Mouse (Mus musculus) telencephalon, adult 2 months (tissue): ENCODE results near the gene Phf7.
A peak's percentile ranks its signal among the peaks of the same experiment; 100 is the strongest.

ENCODE experiments used
- DNase-seq: peaks from one replicate; pipeline ENCODE4 v3.0.0-alpha.2; 2011; ENCODE audit warnings: low read depth, low spot score

The Phf7 gene

DNA sequence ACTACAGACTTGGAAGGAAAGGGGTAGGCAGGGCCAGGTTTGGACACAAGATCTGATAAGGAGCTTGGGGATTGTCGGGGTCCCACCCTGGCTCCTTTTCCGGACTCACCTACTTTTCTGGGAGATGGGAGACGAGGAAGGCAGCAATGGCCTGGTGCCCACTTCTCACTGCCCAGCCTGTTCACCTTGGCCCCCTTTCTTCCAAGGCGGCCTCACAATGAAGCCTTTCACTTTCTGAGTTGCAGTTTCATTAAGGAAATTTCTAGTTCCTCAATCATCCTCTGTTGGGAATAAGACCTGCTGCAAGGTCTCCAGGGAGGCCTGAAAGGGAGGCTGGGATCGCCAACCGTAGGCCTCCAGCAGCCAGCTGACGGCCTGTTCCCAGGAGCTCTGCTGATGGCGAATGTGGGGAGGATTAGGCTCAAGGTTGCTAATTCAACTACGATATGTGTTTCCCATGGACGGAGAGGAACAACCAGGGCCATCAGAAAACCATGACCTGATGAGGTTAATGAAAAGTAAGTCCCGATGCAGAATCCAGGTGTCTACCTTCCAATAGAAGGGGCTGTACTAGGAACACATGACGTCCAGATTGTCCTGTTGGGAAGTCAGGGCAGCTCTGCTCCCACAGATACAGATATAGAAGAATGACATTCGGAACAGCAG is 18.6 kb downstream of the Phf7 start:
- no peak for DNase-seq

DNA sequence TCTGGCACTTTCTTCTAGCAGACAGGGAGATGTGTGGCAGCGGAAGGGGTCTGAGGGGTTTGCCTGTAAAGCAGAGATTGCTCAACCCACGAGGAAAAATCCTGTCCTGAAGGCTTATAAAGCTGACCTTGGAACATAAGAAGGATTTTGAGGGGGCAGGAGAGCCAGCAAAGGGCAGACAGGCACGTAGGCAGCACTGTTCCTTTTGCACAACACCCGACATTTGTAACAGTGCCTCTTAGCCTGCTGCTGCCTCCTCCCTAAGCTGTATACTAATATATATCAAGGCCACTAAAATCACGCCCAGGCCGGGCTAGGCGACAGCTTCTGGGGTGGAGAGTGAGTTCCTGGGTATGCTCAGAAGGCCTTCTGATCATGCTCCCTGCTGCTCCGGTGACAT is 20.7 kb downstream of the Phf7 start:
- DNase-seq: no peak

DNA sequence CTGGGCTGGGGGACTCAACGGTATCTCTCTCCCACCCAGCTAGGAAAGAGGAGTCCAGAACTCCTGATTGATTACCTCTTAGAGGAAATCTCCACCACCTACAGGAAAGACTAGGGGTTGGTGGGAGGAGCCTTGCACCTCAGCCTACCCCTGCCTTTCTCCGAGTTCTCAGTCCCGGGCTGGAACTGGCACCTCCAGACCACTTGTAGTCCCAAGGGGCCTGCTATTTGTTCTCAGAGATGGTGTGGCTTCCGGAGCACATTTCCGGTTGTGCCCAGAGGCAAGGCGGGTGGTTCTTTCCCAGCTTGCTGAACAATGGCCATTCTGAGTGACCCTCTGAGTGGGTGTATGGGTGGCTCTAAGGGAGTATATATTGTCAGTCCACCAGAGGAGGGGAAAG is 22.9 kb downstream of the Phf7 start:
- DNase-seq: no peak

DNA sequence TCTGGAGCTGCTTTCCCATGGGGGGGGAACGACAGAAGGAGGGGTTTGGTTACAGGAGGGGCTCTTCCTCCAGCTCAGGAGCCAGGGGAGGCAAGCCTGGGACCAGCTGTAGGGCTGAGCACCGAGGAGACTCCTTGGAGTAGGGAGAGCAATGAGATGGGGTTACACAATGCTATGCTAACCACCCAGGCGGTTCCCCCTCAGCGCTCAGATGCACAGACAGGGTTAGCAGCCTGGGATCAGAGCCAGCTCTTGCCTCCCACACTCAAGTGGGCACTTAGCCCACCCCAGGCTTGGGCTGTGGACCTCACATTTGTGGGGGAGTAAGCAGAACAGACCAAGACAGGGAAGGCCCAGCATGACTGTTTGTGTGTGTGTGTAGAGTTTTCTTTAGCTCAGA is 24.1 kb downstream of the Phf7 start:
- no peak for DNase-seq

DNA sequence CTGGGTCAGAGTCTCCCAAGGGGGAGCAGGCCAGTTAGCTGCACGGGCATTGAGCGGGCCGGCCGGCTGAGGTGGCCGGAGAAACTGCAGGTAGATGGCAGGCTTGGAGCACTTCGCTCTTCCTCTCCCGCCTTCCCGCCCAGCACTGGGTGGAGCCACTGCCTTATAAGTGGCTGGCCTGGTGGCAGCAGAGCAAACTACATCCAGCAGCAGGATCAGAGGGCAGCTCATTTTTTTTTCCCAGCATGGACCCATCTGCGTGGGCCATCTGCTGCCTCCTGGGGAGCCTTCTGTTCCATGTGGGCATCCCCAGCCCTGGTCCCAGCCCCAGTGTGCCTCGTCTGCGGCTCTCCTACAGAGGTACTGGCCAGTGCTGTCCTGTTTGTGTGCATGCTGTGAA is 33.5 kb downstream of the Phf7 start, which contains the start of gene Sema3g:
TSS of gene Sema3g (plus strand) at position 195 of the 400 bp plus-strand sequence.
- DNase-seq: no peak

DNA sequence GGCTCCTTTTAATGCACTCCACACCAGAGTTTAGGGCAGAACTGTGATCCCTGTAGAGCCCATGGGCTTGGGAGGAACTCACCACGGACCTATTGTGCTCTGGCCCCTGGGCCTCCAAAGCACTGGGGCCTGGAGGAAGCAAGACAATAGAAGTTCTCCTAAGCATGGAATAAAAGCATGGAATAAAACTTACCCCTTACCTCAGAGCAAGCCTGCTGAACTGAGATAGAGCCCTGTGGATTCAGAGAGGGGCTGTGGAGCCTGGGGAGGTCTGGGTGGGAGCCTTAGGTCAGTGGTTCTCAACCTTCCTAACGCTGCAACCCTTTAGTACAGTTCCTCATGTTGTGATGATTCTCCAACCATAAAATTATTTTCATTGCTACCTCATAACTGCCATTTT is 34.3 kb downstream of the Phf7 start, which contains the start of gene Nisch:
TSS of gene Nisch (minus strand) at position 101 of the 400 bp plus-strand sequence.
- DNase-seq: no peak

DNA sequence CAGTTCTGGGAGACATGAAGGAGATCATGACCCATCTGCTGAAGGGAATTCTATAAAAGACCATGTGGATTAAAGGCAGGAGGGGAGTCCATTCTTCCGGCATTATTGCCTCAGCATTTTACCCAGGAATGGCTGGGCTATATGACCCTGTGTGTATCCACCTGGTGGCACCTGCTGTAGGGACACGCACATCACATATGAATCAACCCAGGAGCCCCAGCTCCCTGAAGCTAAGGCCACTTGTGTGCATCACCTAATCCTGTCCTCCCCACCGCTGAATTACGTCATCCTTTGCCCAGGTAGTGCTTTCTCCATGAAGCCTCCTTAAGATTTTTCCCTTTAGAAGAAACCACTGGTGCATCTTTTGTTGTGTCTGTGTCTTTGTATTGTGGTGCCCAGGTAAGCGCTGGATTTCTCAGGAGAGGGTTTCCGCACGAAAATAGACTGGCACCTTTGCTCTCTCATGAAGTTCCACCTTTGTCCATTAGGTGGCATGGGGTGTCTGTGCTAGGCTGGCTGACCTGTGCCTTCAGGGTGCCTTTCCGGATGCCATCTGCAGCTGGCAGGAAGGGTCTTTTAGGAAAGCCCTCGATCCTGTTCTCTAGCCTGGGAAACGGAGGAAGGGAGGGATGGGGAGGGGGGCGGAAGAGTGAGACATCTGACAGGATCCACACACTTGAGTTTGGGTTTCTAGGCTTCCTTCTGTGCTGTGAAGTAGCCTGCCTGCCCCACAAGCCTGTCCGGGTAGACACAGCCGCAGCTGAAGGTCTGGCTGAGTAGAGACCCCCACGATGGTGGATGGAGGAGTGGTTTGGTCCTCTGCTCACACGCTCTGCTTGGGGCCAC is 35.7 kb downstream of the Phf7 start:
- no peak for DNase-seq

DNA sequence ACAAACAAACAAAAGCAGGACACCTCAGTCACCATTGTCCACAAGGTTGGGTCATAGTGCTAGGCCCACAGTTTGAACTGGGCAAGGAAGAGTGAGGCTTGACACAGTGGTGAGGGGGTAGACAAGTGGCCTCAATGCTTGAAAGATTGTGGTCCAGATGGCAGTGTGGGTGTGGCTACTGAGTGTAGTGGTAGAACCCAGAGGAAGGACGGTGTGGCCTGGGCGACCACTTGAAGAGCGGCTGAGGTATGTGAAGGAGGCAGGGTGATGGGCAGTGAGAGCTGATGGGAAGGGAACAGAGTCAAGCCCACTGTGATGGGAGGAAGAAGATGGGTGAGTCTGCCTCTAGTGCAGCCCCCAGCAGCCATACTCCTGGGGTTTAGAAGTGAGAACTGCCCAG is 36.4 kb downstream of the Phf7 start:
- no peak for DNase-seq

DNA sequence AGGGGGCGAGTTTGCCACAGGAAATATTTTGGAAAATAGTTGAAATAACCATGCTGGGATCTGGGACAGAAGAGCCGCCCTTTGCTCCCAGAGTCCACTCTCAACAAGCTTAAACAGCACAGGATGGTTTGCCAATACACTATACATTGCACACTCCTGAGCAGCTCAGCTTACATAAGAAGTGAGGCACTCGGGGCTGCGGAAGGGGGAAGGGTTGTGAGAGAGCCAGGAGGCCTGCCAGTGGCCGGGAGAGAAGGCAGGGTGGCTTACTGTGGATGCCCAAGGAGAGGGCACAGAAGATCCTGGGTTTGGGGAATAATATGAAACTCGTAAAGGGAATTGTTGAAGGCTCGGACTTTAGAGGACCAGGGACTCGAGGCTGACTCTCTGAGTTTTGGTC is 37.2 kb downstream of the Phf7 start:
- no peak for DNase-seq

DNA sequence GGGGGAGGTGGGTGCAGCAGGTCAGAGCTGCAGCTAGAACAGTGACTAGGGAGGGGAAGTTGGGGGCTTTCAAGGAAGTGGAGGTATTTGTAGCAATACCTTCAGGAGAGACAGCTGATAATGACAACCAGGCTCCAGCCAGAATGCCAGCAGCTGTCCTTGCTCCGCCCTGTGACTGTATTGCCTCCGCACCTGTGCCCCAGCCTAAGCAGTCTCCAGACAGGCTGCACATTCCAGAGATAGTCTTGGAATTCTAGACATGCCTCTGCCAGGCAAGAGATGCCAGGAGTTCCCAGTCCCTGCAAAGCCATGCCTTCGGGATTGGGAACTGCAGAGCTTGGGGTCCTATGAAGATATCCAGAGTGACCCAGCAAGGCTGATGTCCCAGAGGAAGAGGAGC is 38.6 kb downstream of the Phf7 start:
- DNase-seq: no peak

DNA sequence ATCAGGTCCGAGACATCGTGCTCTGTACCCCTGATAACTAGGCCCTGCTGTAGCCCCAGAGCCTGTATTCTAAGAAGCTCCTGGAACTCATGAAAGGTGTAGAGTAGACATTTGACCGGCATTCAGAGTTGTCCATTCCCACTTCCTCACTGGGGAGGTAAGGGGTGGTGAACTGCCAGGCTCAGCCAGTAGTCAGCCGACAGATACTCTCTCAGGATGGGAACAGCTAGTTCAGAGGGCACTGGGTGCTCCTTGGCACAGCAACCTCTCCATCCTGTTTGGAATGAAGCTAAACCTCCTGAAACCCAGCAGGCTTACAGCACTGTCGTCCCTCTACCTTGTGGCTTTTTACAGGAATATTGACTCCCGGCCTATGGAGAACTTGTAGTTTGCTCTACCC is 39.3 kb downstream of the Phf7 start:
- no peak for DNase-seq

DNA sequence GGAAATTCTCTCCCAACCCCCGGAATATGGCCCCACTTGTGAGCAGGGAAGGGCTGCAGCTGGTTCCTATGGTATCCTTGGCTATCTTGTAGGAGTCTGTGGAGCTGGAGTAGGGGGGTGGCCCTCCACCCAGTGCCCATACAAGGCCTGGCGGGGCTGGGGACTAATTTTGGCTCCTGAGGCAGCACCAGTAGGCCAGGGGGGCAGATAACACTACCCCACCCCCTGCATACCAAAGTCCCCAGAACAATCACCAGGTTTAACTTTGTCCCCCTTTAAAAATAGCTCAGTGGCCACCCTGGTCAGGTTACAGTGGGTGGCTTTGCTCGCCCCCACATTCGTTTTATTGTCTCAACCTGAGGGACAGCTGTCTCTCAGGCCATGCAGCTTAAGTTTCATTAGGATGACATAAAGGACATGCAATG is 42.0 kb downstream of the Phf7 start:
- DNase-seq: no peak

DNA sequence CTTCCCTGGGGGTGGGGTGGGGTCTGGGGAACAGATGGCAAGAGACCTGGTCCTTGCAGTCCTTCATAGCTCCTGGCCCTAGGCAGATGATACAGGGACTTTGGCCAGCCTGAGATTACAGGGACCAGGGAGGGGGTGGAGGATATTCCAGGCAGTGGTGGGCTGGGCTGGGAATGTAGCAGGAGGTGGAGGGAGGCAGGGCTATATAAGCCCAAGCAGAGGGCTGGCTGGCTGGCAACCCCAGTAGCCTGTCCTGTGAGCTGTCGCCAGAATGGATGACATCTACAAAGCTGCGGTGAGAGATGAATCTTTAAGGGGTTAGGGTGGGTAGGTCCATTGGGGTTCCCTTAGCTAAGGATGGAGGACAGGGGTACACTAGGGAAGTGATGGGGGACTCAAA is 43.0 kb downstream of the Phf7 start, which contains the start of gene Tnnc1:
TSS of gene Tnnc1 (plus strand) at position 229 of the 400 bp plus-strand sequence.
- no peak for DNase-seq

DNA sequence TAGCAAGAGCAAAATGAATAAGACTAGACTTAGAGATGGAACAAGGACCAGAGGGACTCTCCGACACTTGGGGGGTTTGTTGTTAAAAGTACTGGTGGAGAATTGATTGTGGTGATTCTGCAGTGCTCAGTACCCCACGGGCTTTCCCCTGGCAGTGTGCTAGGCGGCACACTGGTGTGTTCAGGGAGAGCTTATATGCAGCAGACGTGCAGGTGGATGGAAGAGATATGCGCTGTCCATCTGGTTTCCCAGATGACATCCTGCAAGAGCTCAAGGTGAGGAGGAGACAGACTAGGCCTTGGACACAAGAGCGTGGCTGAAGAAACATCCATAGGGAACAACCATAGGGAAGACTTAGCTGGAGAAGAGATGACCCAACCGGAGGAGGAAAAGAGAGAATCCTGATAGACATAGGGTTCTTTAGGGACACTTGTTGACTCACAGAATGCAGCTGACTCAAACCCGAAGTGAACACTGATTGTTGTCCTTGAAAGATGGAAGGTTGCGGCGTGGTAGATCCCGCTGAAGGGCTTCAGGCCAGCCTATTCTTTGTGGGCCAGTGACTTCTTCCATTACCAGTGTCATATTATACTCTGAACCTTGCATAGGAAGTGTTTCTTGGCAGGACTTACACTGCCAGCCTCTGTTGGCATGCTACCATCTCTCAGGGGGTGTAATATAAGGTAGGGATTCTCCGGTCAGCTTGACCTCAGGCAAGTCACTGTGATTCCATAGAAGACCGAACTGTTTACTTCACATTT is 43.9 kb downstream of the Phf7 start:
- DNase-seq: no peak

DNA sequence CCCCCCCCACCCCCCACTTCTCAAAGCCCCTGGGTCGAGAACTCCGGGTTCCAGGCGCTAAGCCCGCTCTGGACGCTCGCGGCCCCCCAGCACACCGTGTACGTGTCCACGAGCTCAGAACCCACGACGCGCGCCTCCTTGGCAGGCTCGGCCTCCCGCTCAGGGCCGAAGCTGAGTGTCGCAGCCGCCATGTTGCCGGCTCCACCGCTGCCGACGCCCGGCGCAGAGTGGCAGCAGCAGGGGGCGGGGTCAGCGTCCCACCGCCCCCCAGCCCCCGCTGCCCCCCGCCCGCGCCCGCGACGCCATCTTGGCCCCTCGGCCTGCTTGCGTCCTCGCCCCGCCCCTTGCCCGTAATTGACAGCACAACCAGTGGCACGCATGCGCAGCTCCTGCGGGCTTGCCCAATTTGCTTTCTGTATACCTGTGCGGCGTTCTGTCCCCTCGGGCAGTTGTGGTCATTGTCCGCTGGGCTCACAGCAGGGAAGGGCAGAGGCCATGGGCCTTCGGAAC is 44.6 kb downstream of the Phf7 start:
- DNase-seq: peak; percentile 83

DNA sequence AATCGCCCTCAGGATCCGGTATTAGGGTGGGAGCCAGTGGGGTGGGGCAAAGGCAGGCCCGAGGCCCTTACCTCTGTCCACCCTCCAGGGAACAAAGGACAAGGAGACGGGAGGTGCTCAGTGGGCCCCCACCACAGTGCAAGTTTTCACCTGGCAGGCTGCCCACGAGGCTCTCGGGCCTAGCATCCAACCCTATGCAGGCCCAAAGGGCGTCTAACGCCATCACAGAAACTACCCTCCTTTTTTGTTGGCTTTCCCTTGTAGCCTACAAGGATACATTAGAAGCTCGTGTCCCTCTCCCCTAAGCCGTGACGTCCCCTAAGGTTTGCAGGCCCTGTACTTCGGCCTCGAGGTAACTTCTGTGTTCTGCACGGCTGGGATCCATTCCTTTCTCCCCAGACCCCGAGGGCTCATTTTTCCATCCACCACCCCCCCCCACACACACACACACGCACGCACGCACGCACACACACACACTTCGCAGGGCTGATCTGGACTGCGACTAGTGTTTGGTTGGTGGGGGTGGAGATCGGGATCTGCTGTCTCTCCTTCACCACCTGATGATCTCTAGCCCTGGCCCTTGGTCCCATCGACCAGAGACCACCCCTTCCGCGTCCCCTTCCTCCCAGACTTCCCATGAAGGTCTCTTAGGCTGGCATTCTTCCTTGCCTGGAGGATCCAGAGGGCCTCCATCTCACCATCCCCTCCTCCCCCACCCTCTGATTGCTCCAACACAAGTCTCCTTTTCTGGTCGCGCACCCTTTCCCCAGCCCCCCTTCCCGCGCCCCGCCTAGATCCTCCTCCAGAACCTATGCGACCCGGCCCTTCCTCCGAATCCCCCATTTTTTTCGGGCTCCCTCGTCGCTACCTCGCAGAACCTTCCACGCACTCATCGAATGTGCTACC is 45.3 kb downstream of the Phf7 start:
- no peak for DNase-seq

DNA sequence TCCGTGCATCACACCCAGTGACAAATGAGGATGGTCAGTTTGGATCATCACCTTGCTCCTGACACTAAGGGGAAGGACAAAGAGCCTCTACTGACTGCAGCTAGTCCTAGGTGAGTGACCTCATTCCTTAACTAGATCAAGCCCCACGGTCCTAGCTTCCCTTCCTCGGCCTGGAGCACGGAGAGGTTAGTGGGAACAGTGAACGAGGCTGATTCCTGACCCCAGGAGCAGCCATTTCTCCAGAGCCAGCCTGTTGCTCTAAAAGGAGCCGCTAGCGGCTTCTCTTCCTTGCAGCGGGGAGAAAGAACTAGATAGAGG is 45.9 kb downstream of the Phf7 start:
- DNase-seq: no peak

DNA sequence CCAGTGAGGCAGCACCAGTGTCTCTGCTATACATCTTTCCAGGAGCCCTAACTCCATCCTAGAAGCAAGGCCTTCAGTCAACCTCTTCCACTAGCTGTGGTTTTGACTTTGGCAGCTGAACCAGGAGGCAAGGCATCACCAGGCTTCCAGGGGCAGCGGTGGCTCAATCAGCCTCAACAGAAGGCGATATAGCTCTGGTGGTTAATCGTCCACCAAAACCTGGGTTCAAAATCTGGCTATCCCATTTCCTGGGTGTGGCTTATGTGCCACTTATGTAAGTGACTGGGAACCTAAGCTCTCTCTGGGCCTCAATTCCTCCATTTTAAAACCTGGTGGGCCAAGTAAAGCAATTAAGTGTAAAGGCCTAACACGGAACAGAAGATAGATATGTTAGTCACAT is 46.3 kb downstream of the Phf7 start:
- DNase-seq: no peak

DNA sequence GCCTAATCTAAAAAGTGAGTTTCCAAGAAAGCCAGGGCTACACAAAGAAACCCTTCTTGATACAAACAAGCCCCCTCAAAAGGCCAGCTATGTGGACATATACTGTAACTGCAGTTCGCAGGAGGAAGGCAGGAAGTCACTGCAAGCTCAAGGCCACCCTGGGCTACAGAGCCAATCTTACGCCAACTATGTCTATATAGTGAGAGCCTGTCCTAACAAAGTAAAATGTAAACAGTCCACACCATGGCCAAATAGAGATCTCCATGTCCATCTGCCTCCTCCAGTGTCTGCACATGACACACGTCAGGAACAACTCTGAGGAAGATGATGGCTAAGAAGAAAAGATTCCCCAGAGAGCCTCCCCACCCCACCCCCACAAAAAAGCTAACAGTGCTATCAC is 51.1 kb downstream of the Phf7 start:
- no peak for DNase-seq

DNA sequence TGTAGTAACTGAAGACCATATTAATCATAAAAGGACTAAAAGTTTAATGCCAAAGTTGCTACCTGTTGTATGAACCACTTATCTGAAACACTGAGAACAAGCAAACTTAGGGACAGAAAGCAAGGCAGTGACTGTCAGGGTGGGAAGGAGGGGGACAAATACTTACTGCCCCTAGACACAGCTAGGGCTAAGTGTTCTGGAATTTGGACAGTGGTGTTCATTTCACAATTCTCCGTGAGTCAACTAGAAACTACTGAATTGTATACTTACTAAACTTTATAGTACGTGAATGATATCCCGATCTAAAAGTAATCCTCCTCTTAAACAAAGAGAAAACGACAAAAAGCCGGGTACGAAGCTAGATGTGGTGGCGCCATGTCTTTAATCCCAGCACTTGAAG is 51.5 kb downstream of the Phf7 start:
- no peak for DNase-seq
